Mouse (Mus musculus): ENCODE data around the gene Vipr2.
A peak's percentile ranks its signal among the peaks of the same experiment; 100 is the strongest.

DNA sequence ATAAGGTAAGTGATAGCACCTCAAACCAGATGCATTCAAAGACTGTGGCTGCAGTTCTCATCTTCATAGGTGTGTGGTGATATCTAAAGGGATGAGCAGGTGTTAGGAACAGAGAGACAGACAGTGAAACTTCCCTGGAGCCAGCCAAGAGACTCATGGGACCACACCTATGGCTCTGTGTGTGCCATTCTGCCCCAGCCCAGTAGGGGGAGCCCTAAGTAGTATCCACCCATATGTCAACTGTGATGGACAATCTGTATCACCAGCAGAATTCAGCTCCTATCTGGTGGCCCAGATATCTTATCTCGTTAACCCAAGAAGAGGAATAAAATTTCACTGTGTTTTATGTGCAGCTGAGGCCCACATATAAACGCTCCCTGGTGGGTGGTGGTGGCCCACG is 99.4 kb downstream of the Vipr2 start:
- TF ChIP-seq CTCF (IDR thresholded peaks at IDR 0.05; ENCODE audit: insufficient read depth, low read length), result 0 out of 2 replicates have a peak, but pooled peaks have one; percentile 34
- TF ChIP-seq POLR2A (IDR thresholded peaks at IDR 0.05; ENCODE audit: borderline replicate concordance, extremely low read depth, low read depth, low read length), result no peak
